Mouse (Mus musculus): ENCODE measurements around the gene Pacsin1. TPM values are rescaled to one million over a fixed set of nuclear protein-coding genes. Genes with fewer than 3 reads are reported as not detected.
A peak's percentile ranks its signal among the peaks of the same experiment; 100 is the strongest.

The Pacsin1 gene
- polyA plus RNA-seq, 1 experiment from 2014 or later, result 1.3 TPM

- H3K27me3 ChIP-seq (ENCODE audit: control insufficient read depth, insufficient read depth, low read length), result no peaks in the 10 kb centered on the region
- no peak for ATAC-seq (ENCODE audit: low FRiP score, low TSS enrichment)
- H3K36me3 ChIP-seq (ENCODE audit: control insufficient read depth, insufficient read depth, low read length), result peaks cover 7% of the 10 kb centered on the region; the same call in 1 of the 2 replicates
- peak overlapping the region; percentile 98 for H3K9ac ChIP-seq (ENCODE audit: low read depth, low read length)
- 1% methylated on average over 23 of the region's 23 CpGs for WGBS
- H3K9me3 ChIP-seq (ENCODE audit: control insufficient read depth, low read length), result peaks cover 7% of the 10 kb centered on the region; the same call in 1 of the 2 replicates
- peak overlapping the region; percentile 94 for H3K27ac ChIP-seq (ENCODE audit: low read depth, low read length)
- peaks cover 17% of the 10 kb centered on the region for H3K4me1 ChIP-seq (ENCODE audit: control insufficient read depth, insufficient read depth, low read length)
- peak overlapping the region; percentile 60 for H3K4me2 ChIP-seq (replicated peaks; ENCODE audit: low read depth, low read length)
- peak overlapping the region; percentile 96 for H3K4me3 ChIP-seq (ENCODE audit: low read length)
Measured at GRCm38 (mm10) chr17:27621705-27622531, 33.4 kb upstream of the Pacsin1 start.

DNA sequence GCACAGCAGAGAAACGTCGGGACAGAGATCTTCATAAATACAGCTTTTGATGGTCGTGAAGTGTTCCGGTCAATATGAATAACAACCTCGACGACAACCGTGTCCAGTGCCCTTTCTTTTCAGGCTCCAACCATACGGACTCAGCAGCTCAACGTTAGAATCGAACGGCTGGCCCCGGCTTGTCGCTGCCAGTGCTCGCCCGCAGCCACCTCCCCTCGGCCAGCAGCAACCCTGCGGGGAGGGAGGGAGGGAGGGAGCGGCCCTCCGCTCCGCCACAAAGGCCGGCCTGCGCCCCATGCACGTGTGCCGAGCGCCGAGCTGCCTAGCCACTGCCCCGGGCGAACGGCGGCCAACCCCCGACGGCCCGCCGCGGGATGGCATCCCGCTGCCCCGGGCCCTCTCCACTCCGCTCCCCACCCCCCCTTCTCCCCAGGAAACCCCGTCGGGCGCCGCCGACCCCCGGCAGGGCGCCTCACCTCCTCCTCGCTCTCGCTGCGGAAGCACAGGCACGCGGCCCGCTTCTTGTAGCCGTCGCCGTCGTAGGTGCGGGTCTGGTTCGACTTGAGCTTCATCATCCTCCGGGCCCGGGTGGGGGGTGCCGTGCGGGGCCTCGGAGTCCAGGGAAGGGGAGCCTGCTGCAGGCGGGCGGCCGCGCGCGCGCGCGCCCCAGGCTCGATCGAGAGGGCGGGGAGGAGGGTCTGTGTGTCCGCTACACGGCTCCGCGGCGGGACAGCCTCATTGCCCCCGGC, 32.5 kb upstream of the Pacsin1 start:
- peak; percentile 58 for ATAC-seq (ENCODE audit: low FRiP score, low TSS enrichment)
- Histone ChIP-seq H3K4me1 (ENCODE audit: control insufficient read depth, insufficient read depth, low read length) (peaks cover 17% of the 10 kb centered on the region), H3K27me3 (ENCODE audit: control insufficient read depth, insufficient read depth, low read length) (no peaks in the 10 kb centered on the region), H3K4me2 (replicated peaks; ENCODE audit: low read depth, low read length) (peak overlapping the region; percentile 60), H3K9ac (ENCODE audit: low read depth, low read length) (peak overlapping the region; percentile 98), H3K4me3 (ENCODE audit: low read length) (peak overlapping the region; percentile 96), H3K36me3 (ENCODE audit: control insufficient read depth, insufficient read depth, low read length) (peaks cover 3% of the 10 kb centered on the region; the same call in 1 of the 2 replicates), H3K27ac (ENCODE audit: low read depth, low read length) (peak overlapping the region; percentile 94), H3K9me3 (ENCODE audit: control insufficient read depth, low read length) (peaks cover 3% of the 10 kb centered on the region; the same call in 1 of the 2 replicates)
- under 1% methylated on average over 46 of the region's 80 CpGs for WGBS

DNA sequence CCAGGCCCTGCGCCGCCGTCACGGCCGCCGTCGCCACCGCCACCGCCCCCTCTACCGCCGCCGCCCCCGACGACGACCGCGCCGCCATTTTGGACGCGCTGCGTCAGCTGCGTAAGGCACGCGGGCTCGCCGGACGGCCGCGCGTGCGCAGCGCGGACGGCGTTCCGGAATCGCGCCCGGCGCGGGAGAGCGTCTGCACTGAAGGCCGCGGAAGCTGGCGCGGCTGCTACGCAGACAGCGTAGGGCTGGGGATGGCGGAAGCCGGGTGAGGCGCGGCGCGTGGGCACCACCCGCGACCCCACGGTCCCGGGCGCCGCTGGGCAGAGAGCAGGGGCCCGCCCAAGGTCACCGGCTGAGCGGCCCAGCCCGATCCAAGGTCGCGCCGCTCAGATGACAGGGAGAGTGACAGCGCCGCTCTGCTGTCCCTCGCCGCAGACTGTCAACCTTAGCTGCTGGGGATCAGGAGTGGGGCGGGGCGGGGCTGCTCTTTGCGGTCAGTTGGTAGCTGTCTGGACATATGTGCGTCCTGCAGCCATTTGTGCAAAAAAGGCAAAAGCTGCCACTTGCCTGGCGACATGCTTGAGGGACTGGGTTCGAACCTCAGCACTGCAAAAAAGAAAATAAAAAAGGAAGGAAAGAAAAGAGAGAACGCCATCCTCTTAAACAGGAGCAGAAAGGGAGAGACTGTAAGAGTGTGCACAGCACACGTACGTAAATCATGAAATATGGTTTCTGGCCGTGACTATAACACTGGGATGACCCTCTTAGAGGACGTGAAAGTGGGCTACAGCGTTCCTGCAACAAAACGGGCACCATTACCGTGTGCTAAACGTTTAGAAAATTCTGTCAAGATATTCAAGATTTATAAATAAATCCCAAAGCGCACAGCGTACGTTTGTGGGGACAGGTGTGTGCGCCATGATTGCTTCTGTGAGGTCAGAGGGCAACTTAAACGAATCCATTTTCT, 31.7 kb upstream of the Pacsin1 start, which contains the start of gene Nudt3:
Gene Nudt3 (minus strand): TSS at position 136 of the 967 bp plus-strand sequence.
- Histone ChIP-seq H3K27ac (ENCODE audit: low read depth, low read length) (peak within 1 kb of the TSS; percentile 94), H3K4me2 (replicated peaks; ENCODE audit: low read depth, low read length) (peak within 1 kb of the TSS; percentile 60), H3K27me3 (ENCODE audit: control insufficient read depth, insufficient read depth, low read length) (no peaks in the 10 kb centered on the region), H3K36me3 (ENCODE audit: control insufficient read depth, insufficient read depth, low read length) (0 out of 2 replicates have a peak, but pooled peaks cover 2% of the 10 kb centered on the region), H3K9ac (ENCODE audit: low read depth, low read length) (peak within 1 kb of the TSS; percentile 98), H3K4me3 (ENCODE audit: low read length) (peak within 1 kb of the TSS; percentile 96), H3K9me3 (ENCODE audit: control insufficient read depth, low read length) (no peaks in the 10 kb centered on the region), H3K4me1 (ENCODE audit: control insufficient read depth, insufficient read depth, low read length) (peaks cover 17% of the 10 kb centered on the region)
- peak; percentile 89 for ATAC-seq (ENCODE audit: low FRiP score, low TSS enrichment)
- 8% methylated on average over 88 of the region's 91 CpGs for WGBS

DNA sequence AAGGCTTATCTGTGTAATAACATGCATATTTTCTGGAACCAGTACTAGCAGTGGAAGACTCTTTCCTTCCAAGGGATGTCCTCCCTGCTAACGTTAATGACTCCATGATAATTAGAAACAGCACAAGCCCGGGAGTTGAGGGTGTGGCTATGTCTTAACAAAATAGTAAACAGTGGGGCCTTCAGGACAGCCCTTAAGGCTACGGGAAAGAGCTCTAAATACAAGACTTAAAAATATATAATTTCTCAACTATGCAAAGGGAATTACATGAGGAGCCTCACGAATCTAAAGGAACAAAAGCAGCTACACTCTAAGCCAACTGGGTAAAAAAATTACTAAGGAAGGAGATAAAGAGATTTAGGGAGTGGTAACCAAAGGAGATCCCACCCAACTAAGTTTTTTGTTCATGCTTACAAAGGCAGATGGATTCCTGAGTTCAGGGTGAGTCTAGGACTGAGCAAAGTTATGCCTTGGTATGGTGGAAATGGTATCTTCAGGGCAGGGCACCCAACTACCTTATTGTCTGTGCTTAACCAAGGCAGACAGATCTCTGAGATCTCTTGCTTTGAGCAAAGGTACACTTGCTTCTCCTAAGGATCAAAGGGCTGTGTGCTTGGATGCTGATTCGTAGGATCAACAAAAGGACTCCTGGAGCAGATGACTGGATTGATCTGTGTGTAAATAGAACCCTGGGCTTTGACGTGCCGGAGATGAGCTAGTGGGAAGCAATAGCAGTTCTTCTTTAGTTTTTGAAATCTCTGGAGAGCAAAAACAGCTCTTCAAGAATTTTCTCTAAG, 29.7 kb upstream of the Pacsin1 start:
- Histone ChIP-seq H3K27me3 (ENCODE audit: control insufficient read depth, insufficient read depth, low read length) (no peaks in the 10 kb centered on the region), H3K4me2 (replicated peaks; ENCODE audit: low read depth, low read length) (no peak overlapping the region), H3K9ac (ENCODE audit: low read depth, low read length) (no peak overlapping the region), H3K36me3 (ENCODE audit: control insufficient read depth, insufficient read depth, low read length) (peaks cover 15% of the 10 kb centered on the region), H3K9me3 (ENCODE audit: control insufficient read depth, low read length) (no peaks in the 10 kb centered on the region), H3K27ac (ENCODE audit: low read depth, low read length) (no peak overlapping the region), H3K4me3 (ENCODE audit: low read length) (no peak overlapping the region), H3K4me1 (ENCODE audit: control insufficient read depth, insufficient read depth, low read length) (peaks cover 12% of the 10 kb centered on the region)
- ATAC-seq (ENCODE audit: low FRiP score, low TSS enrichment), result no peak
- WGBS, result 53% methylated on average over 7 of the region's 7 CpGs

DNA sequence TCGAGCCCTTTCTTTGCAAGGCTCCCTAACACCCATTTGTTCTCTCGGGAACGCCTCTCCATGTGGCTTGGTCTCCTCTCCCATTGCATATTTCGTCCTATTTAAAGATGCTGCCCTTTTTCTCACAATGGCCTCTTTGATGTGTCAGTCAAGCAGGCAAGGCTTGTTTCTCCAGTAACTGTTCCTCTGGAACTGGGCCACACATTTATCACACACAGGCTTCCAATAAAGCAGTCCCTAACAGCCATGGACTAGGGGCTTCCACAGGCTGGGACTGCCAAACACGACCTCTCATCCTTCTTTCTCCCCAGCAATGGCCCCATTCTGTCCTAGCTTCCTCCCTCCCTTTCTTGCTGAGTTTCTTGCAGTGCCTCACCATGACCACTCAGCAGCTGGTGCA, 28.6 kb upstream of the Pacsin1 start:
- Histone ChIP-seq H3K9ac (ENCODE audit: low read depth, low read length) (no peak overlapping the region), H3K4me1 (ENCODE audit: control insufficient read depth, insufficient read depth, low read length) (peaks cover 4% of the 10 kb centered on the region; the same call in 1 of the 2 replicates), H3K4me2 (replicated peaks; ENCODE audit: low read depth, low read length) (no peak overlapping the region), H3K36me3 (ENCODE audit: control insufficient read depth, insufficient read depth, low read length) (peaks cover 25% of the 10 kb centered on the region), H3K27me3 (ENCODE audit: control insufficient read depth, insufficient read depth, low read length) (no peaks in the 10 kb centered on the region), H3K27ac (ENCODE audit: low read depth, low read length) (no peak overlapping the region), H3K4me3 (ENCODE audit: low read length) (no peak overlapping the region), H3K9me3 (ENCODE audit: control insufficient read depth, low read length) (no peaks in the 10 kb centered on the region)
- ATAC-seq (ENCODE audit: low FRiP score, low TSS enrichment), result no peak
- WGBS, result 33% methylated on average over 5 of the region's 5 CpGs

DNA sequence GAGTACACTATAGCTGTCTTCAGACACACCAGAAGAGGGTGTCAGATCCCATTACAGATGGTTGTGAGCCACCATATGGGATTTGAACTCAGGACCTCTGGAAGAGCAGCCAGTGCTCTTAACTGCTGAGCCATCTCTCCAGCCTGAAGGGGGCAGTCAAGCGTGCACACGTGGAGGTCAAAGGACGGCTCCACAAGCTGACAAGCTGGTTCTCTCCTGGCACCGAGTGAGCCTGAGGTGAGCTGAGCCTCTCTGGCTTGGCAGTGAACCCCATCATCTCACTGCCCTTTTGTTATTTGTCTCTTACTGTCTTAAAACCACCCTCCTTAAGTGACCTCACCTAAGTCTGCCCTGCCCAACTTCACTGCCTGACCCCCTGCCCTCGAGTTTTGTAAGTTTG, 27.9 kb upstream of the Pacsin1 start:
- H3K27me3 ChIP-seq (ENCODE audit: control insufficient read depth, insufficient read depth, low read length), result no peaks in the 10 kb centered on the region
- H3K36me3 ChIP-seq (ENCODE audit: control insufficient read depth, insufficient read depth, low read length), result peaks cover 33% of the 10 kb centered on the region
- WGBS, result 43% methylated on average over 5 of the region's 5 CpGs
- no peak for ATAC-seq (ENCODE audit: low FRiP score, low TSS enrichment)
- no peak overlapping the region for H3K4me2 ChIP-seq (replicated peaks; ENCODE audit: low read depth, low read length)
- H3K4me3 ChIP-seq (ENCODE audit: low read length), result no peak overlapping the region
- H3K9me3 ChIP-seq (ENCODE audit: control insufficient read depth, low read length), result no peaks in the 10 kb centered on the region
- H3K27ac ChIP-seq (ENCODE audit: low read depth, low read length), result no peak overlapping the region
- H3K4me1 ChIP-seq (ENCODE audit: control insufficient read depth, insufficient read depth, low read length), result peaks cover 11% of the 10 kb centered on the region; the same call in 1 of the 2 replicates
- no peak overlapping the region for H3K9ac ChIP-seq (ENCODE audit: low read depth, low read length)

- H3K4me2 ChIP-seq (replicated peaks; ENCODE audit: low read depth, low read length), result no peak overlapping the region
- ATAC-seq (ENCODE audit: low FRiP score, low TSS enrichment), result no peak
- H3K9ac ChIP-seq (ENCODE audit: low read depth, low read length), result no peak overlapping the region
- no peaks in the 10 kb centered on the region for H3K27me3 ChIP-seq (ENCODE audit: control insufficient read depth, insufficient read depth, low read length)
- H3K36me3 ChIP-seq (ENCODE audit: control insufficient read depth, insufficient read depth, low read length), result peaks cover 42% of the 10 kb centered on the region
- H3K9me3 ChIP-seq (ENCODE audit: control insufficient read depth, low read length), result no peaks in the 10 kb centered on the region
- H3K4me1 ChIP-seq (ENCODE audit: control insufficient read depth, insufficient read depth, low read length), result peaks cover 16% of the 10 kb centered on the region
- H3K27ac ChIP-seq (ENCODE audit: low read depth, low read length), result no peak overlapping the region
- WGBS, result 93% methylated on average over 8 of the region's 8 CpGs
- no peak overlapping the region for H3K4me3 ChIP-seq (ENCODE audit: low read length)
Measured at GRCm38 (mm10) chr17:27628376-27628775, 26.9 kb upstream of the Pacsin1 start.

Measured in kidney, embryonic 14.5 days (tissue).